ENCODE assay signal across 12 mouse cellular contexts in the genomic region with DNA sequence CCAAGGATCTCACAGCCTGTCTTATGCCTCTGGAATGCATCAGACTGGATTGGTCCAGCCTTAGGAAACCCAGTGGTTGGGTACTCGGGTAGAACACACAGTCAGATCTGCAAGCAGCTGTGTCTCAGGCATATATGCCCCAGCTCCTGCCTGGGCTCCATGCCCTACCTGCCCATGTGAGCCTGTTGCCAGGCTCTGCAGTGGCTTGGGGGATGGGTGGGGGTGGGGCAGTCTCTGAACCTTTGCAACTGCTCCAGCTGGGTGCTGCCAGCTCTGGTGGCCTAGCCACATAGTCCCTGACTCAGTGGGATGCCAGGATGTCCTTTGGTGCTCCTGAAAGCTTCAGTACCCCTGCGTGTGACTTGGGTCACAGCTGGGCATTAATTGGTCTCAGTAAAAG. TPM values are rescaled to one million over a fixed set of nuclear protein-coding genes. Genes with fewer than 3 reads are reported as not detected.
A peak's percentile ranks its signal among the peaks of the same experiment; 100 is the strongest.
DNase-seq lines count a peak whose midpoint lies in the region; ATAC-seq and TF ChIP-seq lines count a peak whose summit lies in the region.
"Had no signal": no experiment of that assay in that cellular context is flagged by ENCODE, and none has a peak within 500 bp of the region (broad histone marks: within the 10 kb centered on the region; RNA-seq: fewer than 3 reads in every experiment).

No protein-coding gene starts in this region.

- H3K9me3 ChIP-seq in hindbrain, embryonic 10.5 days, result no peaks in the 10 kb centered on the region
- no peaks in the 10 kb centered on the region for H3K9me3 ChIP-seq in hindbrain, embryonic 11.5 days (ENCODE audit: control insufficient read depth, low read length)
- no peaks in the 10 kb centered on the region for H3K9me3 ChIP-seq in embryonic facial prominence, embryonic 10.5 days
- no peaks in the 10 kb centered on the region for H3K9me3 ChIP-seq in intestine, embryonic 14.5 days (ENCODE audit: control insufficient read depth, low read length)
- H3K9me3 ChIP-seq in midbrain, postnatal 0 days (ENCODE audit: low read length), result no peaks in the 10 kb centered on the region

- peak overlapping the region; percentile 53; the same call in 1 of the 2 replicates for H3K4me3 ChIP-seq in hindbrain, embryonic 10.5 days
- H3K4me3 ChIP-seq in hindbrain, embryonic 11.5 days (ENCODE audit: low read depth, low read length), result no peak overlapping the region
- H3K4me3 ChIP-seq in embryonic facial prominence, embryonic 10.5 days, result 0 out of 2 replicates have a peak overlapping the region, but pooled peaks have one; percentile 51
- H3K4me3 ChIP-seq in intestine, embryonic 14.5 days (ENCODE audit: low read depth, low read length), result 0 out of 2 replicates have a peak overlapping the region, but pooled peaks have one; percentile 43
- no peak overlapping the region for H3K4me3 ChIP-seq in midbrain, postnatal 0 days (ENCODE audit: low read depth, low read length)

- H3K4me2 ChIP-seq in hindbrain, embryonic 11.5 days (replicated peaks; ENCODE audit: low read depth, low read length), result no peak overlapping the region
- peak overlapping the region; percentile 49 for H3K4me2 ChIP-seq in intestine, embryonic 14.5 days (ENCODE audit: low read length)
- peak overlapping the region; percentile 64 for H3K4me2 ChIP-seq in midbrain, postnatal 0 days (ENCODE audit: low read depth, low read length, poor library complexity, severe bottlenecking)

- peaks cover 46% of the 10 kb centered on the region for H3K4me1 ChIP-seq in hindbrain, embryonic 10.5 days (replicated peaks)
- no peaks in the 10 kb centered on the region; the same call in 1 of the 2 replicates for H3K4me1 ChIP-seq in hindbrain, embryonic 11.5 days (replicated peaks; ENCODE audit: control insufficient read depth, insufficient read depth, low read length)
- H3K4me1 ChIP-seq in embryonic facial prominence, embryonic 10.5 days, result peaks cover 55% of the 10 kb centered on the region
- H3K4me1 ChIP-seq in intestine, embryonic 14.5 days (replicated peaks; ENCODE audit: control insufficient read depth, insufficient read depth, low read length), result peaks cover 11% of the 10 kb centered on the region
- peaks cover 4% of the 10 kb centered on the region; the same call in 1 of the 2 replicates for H3K4me1 ChIP-seq in midbrain, postnatal 0 days (ENCODE audit: insufficient read depth, low read length)

- no peaks in the 10 kb centered on the region for H3K36me3 ChIP-seq in hindbrain, embryonic 10.5 days
- no peaks in the 10 kb centered on the region for H3K36me3 ChIP-seq in hindbrain, embryonic 11.5 days (ENCODE audit: control insufficient read depth, insufficient read depth, low read length)
- H3K36me3 ChIP-seq in embryonic facial prominence, embryonic 10.5 days (replicated peaks), result no peaks in the 10 kb centered on the region
- no peaks in the 10 kb centered on the region for H3K36me3 ChIP-seq in intestine, embryonic 14.5 days (ENCODE audit: control insufficient read depth, insufficient read depth, low read length)
- H3K36me3 ChIP-seq in midbrain, postnatal 0 days (ENCODE audit: insufficient read depth, low read length), result no peaks in the 10 kb centered on the region

- whole genome bisulfite sequencing in hindbrain, embryonic 10.5 days, result 14% methylated on average over 2 of the region's 2 CpGs
- 9% methylated on average over 2 of the region's 2 CpGs for WGBS in hindbrain, embryonic 11.5 days
- 8% methylated on average over 2 of the region's 2 CpGs for WGBS in embryonic facial prominence, embryonic 10.5 days
- 23% methylated on average over 2 of the region's 2 CpGs for WGBS in intestine, embryonic 14.5 days
- 19% methylated on average over 2 of the region's 2 CpGs for WGBS in midbrain, postnatal 0 days

- DNase-seq in hindbrain, embryonic 10.5 days (ENCODE audit: low spot score), result no peak
- DNase-seq in hindbrain, embryonic 11.5 days (ENCODE audit: low spot score), result no peak
- DNase-seq in embryonic facial prominence, embryonic 10.5 days (ENCODE audit: low spot score), result no peak
- DNase-seq in intestine, embryonic 14.5 days (ENCODE audit: low spot score), result no peak
- DNase-seq in midbrain, postnatal 0 days (ENCODE audit: low spot score), result no peak
- DNase-seq in yolk sac, embryonic 10.5 days (ENCODE audit: low spot score), result no peak
- no peak for DNase-seq in right cerebral cortex, postnatal 36 days (ENCODE audit: low spot score in 2 of 2)
- no peak for DNase-seq in right cerebral cortex, postnatal 10 days (ENCODE audit: low spot score in 2 of 2)
- DNase-seq: heart, adult 2 months had no signal

- no peak for TF ChIP-seq CTCF in midbrain, postnatal 0 days (IDR thresholded peaks at IDR 0.05)

- H3K27me3 ChIP-seq in hindbrain, embryonic 10.5 days (ENCODE audit: insufficient read depth, poor library complexity, severe bottlenecking), result peaks cover 39% of the 10 kb centered on the region
- 0 out of 2 replicates have a peak, but pooled peaks cover 2% of the 10 kb centered on the region for H3K27me3 ChIP-seq in hindbrain, embryonic 11.5 days (ENCODE audit: control insufficient read depth, insufficient read depth, low read length)
- peaks cover 22% of the 10 kb centered on the region for H3K27me3 ChIP-seq in embryonic facial prominence, embryonic 10.5 days (replicated peaks; ENCODE audit: low read depth, poor library complexity, severe bottlenecking)
- no peaks in the 10 kb centered on the region for H3K27me3 ChIP-seq in intestine, embryonic 14.5 days (replicated peaks; ENCODE audit: control insufficient read depth, insufficient read depth, low read length)
- H3K27me3 ChIP-seq in midbrain, postnatal 0 days (ENCODE audit: insufficient read depth, low read length), result no peaks in the 10 kb centered on the region

- ATAC-seq in hindbrain, embryonic 11.5 days (ENCODE audit: low FRiP score), result no peak
- ATAC-seq in intestine, embryonic 14.5 days (replicated peaks; ENCODE audit: low FRiP score, low TSS enrichment, low read depth), result no peak
- ATAC-seq in midbrain, postnatal 0 days (ENCODE audit: low FRiP score), result no peak

- H3K27ac ChIP-seq in hindbrain, embryonic 10.5 days, result no peak overlapping the region
- H3K27ac ChIP-seq in hindbrain, embryonic 11.5 days (ENCODE audit: low read depth, low read length), result no peak overlapping the region
- H3K27ac ChIP-seq in embryonic facial prominence, embryonic 10.5 days (replicated peaks), result no peak overlapping the region
- H3K27ac ChIP-seq in intestine, embryonic 14.5 days (ENCODE audit: low read depth), result no peak overlapping the region
- no peak overlapping the region for H3K27ac ChIP-seq in midbrain, postnatal 0 days (ENCODE audit: low read depth, low read length)

- no peak overlapping the region for H3K9ac ChIP-seq in hindbrain, embryonic 11.5 days (ENCODE audit: low read depth, low read length)
- no peak overlapping the region for H3K9ac ChIP-seq in intestine, embryonic 14.5 days (ENCODE audit: low read length)
- 0 out of 2 replicates have a peak overlapping the region, but pooled peaks have one; percentile 55 for H3K9ac ChIP-seq in midbrain, postnatal 0 days (replicated peaks; ENCODE audit: low read length, poor library complexity, severe bottlenecking)

RNA-seq across cellular contexts. Expression of a gene that starts 6.4 kb away (rescaled TPM):
- polyA plus RNA-seq in hindbrain, embryonic 10.5 days (2016; fragmentation: Nextera tagmentation; extraction: Ambion mirVana), result 0.15 TPM in 1 of 2 replicates, not detected in the other
- polyA plus RNA-seq in hindbrain, embryonic 11.5 days (2014; fragmentation: Nextera tagmentation; extraction: Ambion mirVana), result not detected in 2 replicates
- polyA plus RNA-seq in embryonic facial prominence, embryonic 10.5 days (2016; fragmentation: Nextera tagmentation; extraction: Ambion mirVana), result 0.12 TPM in 1 of 2 replicates, not detected in the other
- 0.27 and 0.35 TPM in 2 replicates for polyA plus RNA-seq in intestine, embryonic 14.5 days (2014; fragmentation: Nextera tagmentation; extraction: Ambion mirVana)
- total RNA-seq in midbrain, postnatal 0 days (2014; rRNA removed), result 0.11 and 2.3 TPM in 2 replicates
- 1.3 and 2.5 TPM in 2 replicates for polyA plus RNA-seq in midbrain, postnatal 0 days (2015; fragmentation: Nextera tagmentation; extraction: Ambion mirVana)
- total RNA-seq: heart, adult 2 months; neutrophil, adult 5-6 weeks had no signal
- polyA plus RNA-seq: heart, adult 2 months had no signal

RNA-seq across cellular contexts. Expression of a gene that starts 28.7 kb away (rescaled TPM):
- 2.4 and 3.6 TPM in 2 replicates for polyA plus RNA-seq in hindbrain, embryonic 10.5 days (2016; fragmentation: Nextera tagmentation; extraction: Ambion mirVana)
- 3.7 and 4.8 TPM in 2 replicates for polyA plus RNA-seq in hindbrain, embryonic 11.5 days (2014; fragmentation: Nextera tagmentation; extraction: Ambion mirVana)
- 1.3 TPM in 2 replicates for polyA plus RNA-seq in embryonic facial prominence, embryonic 10.5 days (2016; fragmentation: Nextera tagmentation; extraction: Ambion mirVana)
- 1.1 and 1.9 TPM in 2 replicates for polyA plus RNA-seq in intestine, embryonic 14.5 days (2014; fragmentation: Nextera tagmentation; extraction: Ambion mirVana)
- total RNA-seq in midbrain, postnatal 0 days (2014; rRNA removed), result 3.1 and 6.3 TPM in 2 replicates
- 3.9 and 5.4 TPM in 2 replicates for polyA plus RNA-seq in midbrain, postnatal 0 days (2015; fragmentation: Nextera tagmentation; extraction: Ambion mirVana)

RNA-seq across cellular contexts. Expression of a gene that starts 41.1 kb away (rescaled TPM):
- polyA plus RNA-seq in hindbrain, embryonic 10.5 days (2016; fragmentation: Nextera tagmentation; extraction: Ambion mirVana), result 0.12 TPM in 1 of 2 replicates, not detected in the other
- polyA plus RNA-seq in hindbrain, embryonic 11.5 days (2014; fragmentation: Nextera tagmentation; extraction: Ambion mirVana), result not detected in 2 replicates
- polyA plus RNA-seq in embryonic facial prominence, embryonic 10.5 days (2016; fragmentation: Nextera tagmentation; extraction: Ambion mirVana), result not detected in 2 replicates
- 0.24 and 0.28 TPM in 2 replicates for polyA plus RNA-seq in intestine, embryonic 14.5 days (2014; fragmentation: Nextera tagmentation; extraction: Ambion mirVana)
- not detected in 2 replicates for total RNA-seq in midbrain, postnatal 0 days (2014; rRNA removed)
- polyA plus RNA-seq in midbrain, postnatal 0 days (2015; fragmentation: Nextera tagmentation; extraction: Ambion mirVana), result not detected in 2 replicates
- total RNA-seq: layer of hippocampus, postnatal 14 days had no signal

RNA-seq across cellular contexts. Expression of a gene that starts 49.5 kb away (rescaled TPM):
- polyA plus RNA-seq in hindbrain, embryonic 10.5 days (2016; fragmentation: Nextera tagmentation; extraction: Ambion mirVana), result 73.3 and 80.4 TPM in 2 replicates
- polyA plus RNA-seq in hindbrain, embryonic 11.5 days (2014; fragmentation: Nextera tagmentation; extraction: Ambion mirVana), result 41.1 and 43.4 TPM in 2 replicates
- 75.1 and 82.5 TPM in 2 replicates for polyA plus RNA-seq in embryonic facial prominence, embryonic 10.5 days (2016; fragmentation: Nextera tagmentation; extraction: Ambion mirVana)
- 241 TPM in 2 replicates for polyA plus RNA-seq in intestine, embryonic 14.5 days (2014; fragmentation: Nextera tagmentation; extraction: Ambion mirVana)
- 36.3 and 41.6 TPM in 2 replicates for total RNA-seq in midbrain, postnatal 0 days (2014; rRNA removed)
- polyA plus RNA-seq in midbrain, postnatal 0 days (2015; fragmentation: Nextera tagmentation; extraction: Ambion mirVana), result 36.7 and 41.8 TPM in 2 replicates

RNA-seq across cellular contexts. Expression of a gene that starts 53.0 kb away (rescaled TPM):
- polyA plus RNA-seq in hindbrain, embryonic 10.5 days (2016; fragmentation: Nextera tagmentation; extraction: Ambion mirVana), result 0.21 TPM in 1 of 2 replicates, not detected in the other
- 0.22 and 0.35 TPM in 2 replicates for polyA plus RNA-seq in hindbrain, embryonic 11.5 days (2014; fragmentation: Nextera tagmentation; extraction: Ambion mirVana)
- 0.25 TPM in 1 of 2 replicates, not detected in the other for polyA plus RNA-seq in embryonic facial prominence, embryonic 10.5 days (2016; fragmentation: Nextera tagmentation; extraction: Ambion mirVana)
- not detected in 2 replicates for polyA plus RNA-seq in intestine, embryonic 14.5 days (2014; fragmentation: Nextera tagmentation; extraction: Ambion mirVana)
- 0.16 TPM in 1 of 2 replicates, not detected in the other for total RNA-seq in midbrain, postnatal 0 days (2014; rRNA removed)
- 0.10 and 0.11 TPM in 2 replicates for polyA plus RNA-seq in midbrain, postnatal 0 days (2015; fragmentation: Nextera tagmentation; extraction: Ambion mirVana)
- total RNA-seq: adrenal gland, adult 18-20 months; heart, adult 2 months; layer of hippocampus, postnatal 14 days had no signal
- polyA plus RNA-seq: heart, adult 2 months had no signal

Comparison
In these comparisons a context has a peak if more than half of its experiments do, and no peak if none do; other contexts are left out.
1. H3K4me3 ChIP-seq: peak in hindbrain, embryonic 10.5 days (single experiment), embryonic facial prominence, embryonic 10.5 days (single experiment) and intestine, embryonic 14.5 days (single experiment); none in hindbrain, embryonic 11.5 days (single experiment) and midbrain, postnatal 0 days (single experiment).